Mouse (Mus musculus) neural tube, embryonic 14.5 days (tissue): ENCODE data around the gene Stk11ip. TPM values are rescaled to one million over a fixed set of nuclear protein-coding genes. Genes with fewer than 3 reads are reported as not detected.

Experiments
- ATAC-seq: fragments of 200-750 bp; cut with Nextera tagmentation; 2 replicates; pipeline ENCODE4 v1.8.0; 2017; ENCODE audit warnings: low read depth, mild to moderate bottlenecking, moderate TSS enrichment, moderate library complexity
- H3K27ac ChIP-seq: fragments of 300-500 bp; sonication (generic); 2 replicates; pipeline ENCODE4 v1.5.1; 2014; ENCODE audit warnings: low read depth, mild to moderate bottlenecking, control low read depth, low read length, moderate library complexity, mixed read lengths
- H3K27me3 ChIP-seq: fragments of 300-500 bp; sonication (generic); 2 replicates; pipeline ENCODE4 v1.6.1; 2014; ENCODE audit warnings: low read length; ENCODE audit not compliant: control insufficient read depth, insufficient read depth
- H3K36me3 ChIP-seq: fragments of 300-500 bp; sonication (generic); 2 replicates; pipeline ENCODE4 v1.6.1; 2014; ENCODE audit warnings: low read length, mixed read lengths; ENCODE audit not compliant: control insufficient read depth, insufficient read depth
- H3K4me1 ChIP-seq: fragments of 300-500 bp; sonication (generic); 2 replicates; pipeline ENCODE4 v1.6.1; 2014; ENCODE audit warnings: low read length; ENCODE audit not compliant: control insufficient read depth, insufficient read depth
- H3K4me2 ChIP-seq: fragments of 300-500 bp; sonication (generic); 2 replicates; pipeline ENCODE4 v1.6.1; 2014; ENCODE audit warnings: mild to moderate bottlenecking, low read depth, low read length, control low read depth
- H3K4me3 ChIP-seq: fragments of 300-500 bp; sonication (generic); 2 replicates; pipeline ENCODE4 v1.5.1; 2014; ENCODE audit warnings: low read depth, low read length, control low read depth, mixed read lengths
- H3K9ac ChIP-seq: fragments of 300-500 bp; sonication (generic); replicated peaks from 2 replicates; pipeline ENCODE4 v1.6.1; 2014; ENCODE audit warnings: low read depth, mild to moderate bottlenecking, control low read depth, low read length, mixed read lengths
- H3K9me3 ChIP-seq: fragments of 300-500 bp; sonication (generic); 2 replicates; pipeline ENCODE4 v1.6.1; 2016; ENCODE audit warnings: low read length; ENCODE audit not compliant: control insufficient read depth
- WGBS: fragments of 180-500 bp; shearing (Covaris S2); extraction: QIAGEN DNeasy Blood & Tissue Kit; methylation state at CpG from one replicate; pipeline ENCODE4 v1.1.7; 2014; 5-methylcytosine and 5-hydroxymethylcytosine counted together
- polyA plus RNA-seq: library from polyadenylated mRNA; unstranded; fragments of >200 nt; fragmentation: Nextera tagmentation; extraction: Ambion mirVana; gene quantifications from 2 replicates; pipeline ENCODE4 v1.2.1, GENCODE M21; 2014

Stk11ip gene
- polyA plus RNA-seq, 1 experiment from 2014 or later = 16.1 TPM

GRCm38 (mm10) chr1:75570403-75570802, 49.1 kb downstream of the Stk11ip start:
- Histone ChIP-seq H3K27me3 (no peaks in the 10 kb centered on the region), H3K4me3 (no peak overlapping the region), H3K27ac (no peak overlapping the region), H3K9me3 (no peaks in the 10 kb centered on the region), H3K9ac (no peak overlapping the region), H3K4me1 (0 out of 2 replicates have a peak, but pooled peaks cover 5% of the 10 kb centered on the region), H3K36me3 (no peaks in the 10 kb centered on the region), H3K4me2 (no peak overlapping the region)
- 78% methylated on average over 6 of the region's 6 CpGs for WGBS
- no peak for ATAC-seq

GRCm38 (mm10) chr1:75572776-75573175, 51.4 kb downstream of the Stk11ip start:
- ATAC-seq = no peak
- Histone ChIP-seq H3K36me3 (no peaks in the 10 kb centered on the region), H3K4me1 (0 out of 2 replicates have a peak, but pooled peaks cover 5% of the 10 kb centered on the region), H3K9ac (no peak overlapping the region), H3K4me2 (no peak overlapping the region), H3K9me3 (no peaks in the 10 kb centered on the region), H3K27ac (no peak overlapping the region), H3K27me3 (no peaks in the 10 kb centered on the region), H3K4me3 (no peak overlapping the region)
- 64% methylated on average over 6 of the region's 6 CpGs for WGBS

GRCm38 (mm10) chr1:75573715-75574114, 52.4 kb downstream of the Stk11ip start:
- WGBS = 87% methylated on average over 7 of the region's 7 CpGs
- Histone ChIP-seq H3K4me2 (no peak overlapping the region), H3K9me3 (no peaks in the 10 kb centered on the region), H3K4me1 (0 out of 2 replicates have a peak, but pooled peaks cover 5% of the 10 kb centered on the region), H3K9ac (no peak overlapping the region), H3K4me3 (no peak overlapping the region), H3K27me3 (no peaks in the 10 kb centered on the region), H3K27ac (no peak overlapping the region), H3K36me3 (no peaks in the 10 kb centered on the region)
- ATAC-seq = no peak

GRCm38 (mm10) chr1:75574476-75575310, 53.4 kb downstream of the Stk11ip start:
- Histone ChIP-seq H3K4me2 (no peak overlapping the region), H3K4me3 (no peak overlapping the region), H3K9me3 (no peaks in the 10 kb centered on the region), H3K27me3 (no peaks in the 10 kb centered on the region), H3K4me1 (0 out of 2 replicates have a peak, but pooled peaks cover 5% of the 10 kb centered on the region), H3K36me3 (no peaks in the 10 kb centered on the region), H3K27ac (no peak overlapping the region), H3K9ac (no peak overlapping the region)
- WGBS = 40% methylated on average over 17 of the region's 17 CpGs
- no peak; the same call in 1 of the 2 replicates for ATAC-seq

GRCm38 (mm10) chr1:75581936-75582624, 60.8 kb downstream of the Stk11ip start:
- no peak overlapping the region for H3K9ac ChIP-seq
- H3K27me3 ChIP-seq = no peaks in the 10 kb centered on the region
- no peaks in the 10 kb centered on the region for H3K9me3 ChIP-seq
- 27% methylated on average over 7 of the region's 7 CpGs for WGBS
- ATAC-seq = no peak
- no peak overlapping the region for H3K4me2 ChIP-seq
- no peaks in the 10 kb centered on the region for H3K36me3 ChIP-seq
- H3K4me1 ChIP-seq = no peaks in the 10 kb centered on the region
- no peak overlapping the region for H3K27ac ChIP-seq
- H3K4me3 ChIP-seq = no peak overlapping the region

- Histone ChIP-seq H3K36me3 (no peaks in the 10 kb centered on the region), H3K4me1 (no peaks in the 10 kb centered on the region), H3K27ac (no peak overlapping the region), H3K4me3 (no peak overlapping the region), H3K9ac (no peak overlapping the region), H3K9me3 (no peaks in the 10 kb centered on the region), H3K4me2 (no peak overlapping the region), H3K27me3 (no peaks in the 10 kb centered on the region)
- WGBS = 77% methylated on average over 5 of the region's 5 CpGs
- ATAC-seq = no peak
These were observed 61.3 kb downstream of the Stk11ip start for GRCm38 (mm10) chr1:75582625-75582956.

- ATAC-seq = no peak
- Histone ChIP-seq H3K4me3 (no peak overlapping the region), H3K36me3 (no peaks in the 10 kb centered on the region), H3K27ac (no peak overlapping the region), H3K27me3 (no peaks in the 10 kb centered on the region), H3K4me2 (no peak overlapping the region), H3K9ac (no peak overlapping the region), H3K4me1 (no peaks in the 10 kb centered on the region), H3K9me3 (no peaks in the 10 kb centered on the region)
- 79% methylated on average over 10 of the region's 10 CpGs for WGBS
These were observed 61.7 kb downstream of the Stk11ip start for GRCm38 (mm10) chr1:75583034-75583433.

GRCm38 (mm10) chr1:75586791-75587190, 65.5 kb downstream of the Stk11ip start:
- Histone ChIP-seq H3K4me2 (no peak overlapping the region), H3K27me3 (no peaks in the 10 kb centered on the region), H3K4me1 (no peaks in the 10 kb centered on the region), H3K27ac (no peak overlapping the region), H3K36me3 (no peaks in the 10 kb centered on the region), H3K9me3 (no peaks in the 10 kb centered on the region), H3K4me3 (no peak overlapping the region), H3K9ac (no peak overlapping the region)
- no peak for ATAC-seq
- WGBS = 96% methylated on average over 3 of the region's 3 CpGs
